Mouse (Mus musculus): Measurements from ENCODE around the gene Gtf2a1.
"Not testable (repeated sequence)": the region's sequence is repeated elsewhere in the genome, so short reads cannot be mapped to it uniquely, and the experiment has no call there.

The Gtf2a1 gene

GRCm38 (mm10) chr12:91589847-91590690 is at the start of gene Gtf2a1:
Gene Gtf2a1, minus strand, starts transcription at chr12:91590487.
- DNase-seq (ENCODE audit: low read depth, low spot score): peak; percentile 97

- no peak for DNase-seq (ENCODE audit: low read depth, low spot score)
These were observed 48.1 kb upstream of the Gtf2a1 start for GRCm38 (mm10) chr12:91638351-91638750.

- no peak for DNase-seq (ENCODE audit: low read depth, low spot score)
These were observed 47.0 kb upstream of the Gtf2a1 start for GRCm38 (mm10) chr12:91637136-91637909.

GRCm38 (mm10) chr12:91626482-91626881 is 36.2 kb upstream of the Gtf2a1 start:
- DNase-seq (ENCODE audit: low read depth, low spot score): no peak

- DNase-seq (ENCODE audit: low read depth, low spot score): peak; percentile 74
These were observed 34.7 kb upstream of the Gtf2a1 start for GRCm38 (mm10) chr12:91625013-91625412.

- DNase-seq (ENCODE audit: low read depth, low spot score): no peak
These were observed 19.1 kb upstream of the Gtf2a1 start for GRCm38 (mm10) chr12:91609425-91609824.

GRCm38 (mm10) chr12:91607678-91608077 is 17.4 kb upstream of the Gtf2a1 start:
- no peak for DNase-seq (ENCODE audit: low read depth, low spot score)

GRCm38 (mm10) chr12:91606651-91607050 is 16.4 kb upstream of the Gtf2a1 start:
- DNase-seq (ENCODE audit: low read depth, low spot score): no peak

- no peak for DNase-seq (ENCODE audit: low read depth, low spot score)
These were observed 14.3 kb upstream of the Gtf2a1 start for GRCm38 (mm10) chr12:91604600-91604999.

- no peak for DNase-seq (ENCODE audit: low read depth, low spot score)
These were observed 1.8 kb upstream of the Gtf2a1 start for GRCm38 (mm10) chr12:91592128-91592527.

GRCm38 (mm10) chr12:91591191-91591590 is 904 bp upstream of the Gtf2a1 start:
- DNase-seq (ENCODE audit: low read depth, low spot score): no peak

- DNase-seq (ENCODE audit: low read depth, low spot score): peak; percentile 38
These were observed 429 bp upstream of the Gtf2a1 start for GRCm38 (mm10) chr12:91590716-91591115.

GRCm38 (mm10) chr12:91589542-91589846 is 793 bp downstream of the Gtf2a1 start:
- no peak for DNase-seq (ENCODE audit: low read depth, low spot score)

GRCm38 (mm10) chr12:91588670-91589541 is 1.4 kb downstream of the Gtf2a1 start:
- peak; percentile 69 for DNase-seq (ENCODE audit: low read depth, low spot score)

- peak; percentile 94 for DNase-seq (ENCODE audit: low read depth, low spot score)
These were observed 2.1 kb downstream of the Gtf2a1 start for GRCm38 (mm10) chr12:91588176-91588669.

GRCm38 (mm10) chr12:91587491-91588033 is 2.7 kb downstream of the Gtf2a1 start:
- DNase-seq (ENCODE audit: low read depth, low spot score): no peak

GRCm38 (mm10) chr12:91587077-91587476 is 3.2 kb downstream of the Gtf2a1 start:
- DNase-seq (ENCODE audit: low read depth, low spot score): peak; percentile 2

- DNase-seq (ENCODE audit: low read depth, low spot score): not testable (repeated sequence)
These were observed 4.5 kb downstream of the Gtf2a1 start for GRCm38 (mm10) chr12:91585815-91586214.

GRCm38 (mm10) chr12:91585206-91585605 is 5.1 kb downstream of the Gtf2a1 start:
- no peak for DNase-seq (ENCODE audit: low read depth, low spot score)

GRCm38 (mm10) chr12:91583409-91583808 is 6.9 kb downstream of the Gtf2a1 start:
- no peak for DNase-seq (ENCODE audit: low read depth, low spot score)

GRCm38 (mm10) chr12:91582362-91583002 is 7.8 kb downstream of the Gtf2a1 start:
- no peak for DNase-seq (ENCODE audit: low read depth, low spot score)
